Mouse (Mus musculus) hindbrain, postnatal 0 days (tissue): ENCODE data around the gene Ofd1. TPM values are rescaled to one million over a fixed set of nuclear protein-coding genes. Genes with fewer than 3 reads are reported as not detected.

Experiments used
- ATAC-seq: fragments of 200-750 bp; cut with Nextera tagmentation; 2 replicates; pipeline ENCODE4 v1.8.0; 2017; ENCODE audit warnings: mild to moderate bottlenecking, moderate TSS enrichment, moderate library complexity
- DNase-seq: peaks from one replicate; pipeline ENCODE4 v3.0.0-alpha.2; 2015; ENCODE audit warnings: low spot score
- H3K27ac ChIP-seq: fragments of 300-500 bp; sonication (generic); 2 replicates; pipeline ENCODE4 v1.5.1; 2014; ENCODE audit warnings: mild to moderate bottlenecking
- H3K27me3 ChIP-seq: fragments of 300-500 bp; sonication (generic); 2 replicates; pipeline ENCODE4 v1.6.1; 2014; ENCODE audit warnings: low read length, mixed read lengths; ENCODE audit not compliant: insufficient read depth
- H3K36me3 ChIP-seq: fragments of 300-500 bp; sonication (generic); 2 replicates; pipeline ENCODE4 v1.6.1; 2014; ENCODE audit warnings: low read length, mixed read lengths; ENCODE audit not compliant: insufficient read depth
- H3K4me1 ChIP-seq: fragments of 300-500 bp; sonication (generic); 2 replicates; pipeline ENCODE4 v1.6.1; 2014; ENCODE audit warnings: antibody characterized with exemption, low read length, mixed read lengths; ENCODE audit not compliant: insufficient read depth
- H3K4me2 ChIP-seq: fragments of 300-500 bp; sonication (generic); 2 replicates; pipeline ENCODE4 v1.6.1; 2014; ENCODE audit warnings: low read depth, mild to moderate bottlenecking, low read length, moderate library complexity, mixed read lengths
- H3K4me3 ChIP-seq: fragments of 300-500 bp; sonication (generic); 2 replicates; pipeline ENCODE4 v1.5.1; 2014; ENCODE audit warnings: low read length
- H3K9ac ChIP-seq: fragments of 300-500 bp; sonication (generic); replicated peaks from 2 replicates; pipeline ENCODE4 v1.6.1; 2014; ENCODE audit warnings: mild to moderate bottlenecking, low read length, moderate library complexity, mixed read lengths
- H3K9me3 ChIP-seq: fragments of 300-500 bp; sonication (generic); 2 replicates; pipeline ENCODE4 v1.6.1; 2016; ENCODE audit warnings: low read length, mixed read lengths
- CTCF ChIP-seq: IDR thresholded peaks from 2 replicates; pipeline ENCODE4 v1.5.1; 2016; ENCODE audit warnings: antibody characterized with exemption, control low read depth, low read depth
- WGBS: fragments of 180-500 bp; shearing (Covaris S2); extraction: QIAGEN DNeasy Blood & Tissue Kit; methylation state at CpG from one replicate; pipeline ENCODE4 v1.1.7; 2014; 5-methylcytosine and 5-hydroxymethylcytosine counted together
- polyA plus RNA-seq: library from polyadenylated mRNA; unstranded; fragments of >200 nt; fragmentation: Nextera tagmentation; extraction: Ambion mirVana; gene quantifications from 2 replicates; pipeline ENCODE4 v1.2.1, GENCODE M21; 2015
- total RNA-seq: library from RNA; depleted of rRNA; stranded (reverse); fragments of >200 nt; gene quantifications from 2 replicates; pipeline ENCODE4 v1.2.3, GENCODE M21; 2014

Ofd1 gene
- total and polyA plus RNA-seq, 2 experiments from 2014 or later = 4.3 to 7.1 TPM

GRCm38 (mm10) chrX:166455525-166455924, 15.0 kb upstream of the Ofd1 start:
- ATAC-seq (no peak), DNase-seq (no peak)
- Histone ChIP-seq H3K9me3 (no peaks in the 10 kb centered on the region), H3K4me1 (no peaks in the 10 kb centered on the region), H3K4me2 (no peak overlapping the region), H3K9ac (no peak overlapping the region), H3K4me3 (no peak overlapping the region), H3K27me3 (no peaks in the 10 kb centered on the region), H3K27ac (no peak overlapping the region), H3K36me3 (no peaks in the 10 kb centered on the region)
- TF ChIP-seq CTCF = no peak
- WGBS = 88% methylated on average over 1 of the region's 1 CpGs

- Histone ChIP-seq H3K4me3 (no peak overlapping the region), H3K9me3 (no peaks in the 10 kb centered on the region), H3K9ac (no peak overlapping the region), H3K27ac (no peak overlapping the region), H3K27me3 (no peaks in the 10 kb centered on the region), H3K4me2 (no peak overlapping the region), H3K4me1 (no peaks in the 10 kb centered on the region), H3K36me3 (no peaks in the 10 kb centered on the region)
- DNase-seq (no peak), ATAC-seq (no peak)
- no peak for TF ChIP-seq CTCF
- WGBS = 75% methylated on average over 3 of the region's 3 CpGs
Measured at GRCm38 (mm10) chrX:166454331-166454730, 13.8 kb upstream of the Ofd1 start.

- no peak for TF ChIP-seq CTCF
- DNase-seq (no peak), ATAC-seq (no peak)
- Histone ChIP-seq H3K4me2 (no peak overlapping the region), H3K4me1 (no peaks in the 10 kb centered on the region), H3K36me3 (no peaks in the 10 kb centered on the region), H3K9me3 (no peaks in the 10 kb centered on the region), H3K9ac (no peak overlapping the region), H3K27me3 (no peaks in the 10 kb centered on the region), H3K4me3 (no peak overlapping the region), H3K27ac (no peak overlapping the region)
- WGBS = 75% methylated on average over 6 of the region's 6 CpGs
Measured at GRCm38 (mm10) chrX:166453532-166453931, 13.0 kb upstream of the Ofd1 start.

- Histone ChIP-seq H3K4me3 (no peak overlapping the region), H3K4me1 (no peaks in the 10 kb centered on the region), H3K36me3 (no peaks in the 10 kb centered on the region), H3K9ac (no peak overlapping the region), H3K9me3 (no peaks in the 10 kb centered on the region), H3K4me2 (no peak overlapping the region), H3K27ac (no peak overlapping the region), H3K27me3 (no peaks in the 10 kb centered on the region)
- DNase-seq (no peak), ATAC-seq (no peak)
- 81% methylated on average over 3 of the region's 3 CpGs for WGBS
- no peak for TF ChIP-seq CTCF
Measured at GRCm38 (mm10) chrX:166444552-166444951, 4.0 kb upstream of the Ofd1 start.

- no peaks in the 10 kb centered on the region for H3K4me1 ChIP-seq
- no peaks in the 10 kb centered on the region for H3K27me3 ChIP-seq
Measured at GRCm38 (mm10) chrX:166440036-166440615, 378 bp downstream of the Ofd1 start, which contains the start of gene Trappc2. Gene Trappc2 (plus strand): TSS chrX:166440574.

GRCm38 (mm10) chrX:166434812-166435211, 5.7 kb downstream of the Ofd1 start:
- no peaks in the 10 kb centered on the region for H3K36me3 ChIP-seq
- H3K9me3 ChIP-seq = no peaks in the 10 kb centered on the region
- H3K4me3 ChIP-seq = no peak overlapping the region
- DNase-seq (no peak), ATAC-seq (no peak)
- WGBS = 81% methylated on average over 2 of the region's 2 CpGs
- H3K4me2 ChIP-seq = no peak overlapping the region
- no peak overlapping the region for H3K27ac ChIP-seq
- H3K27me3 ChIP-seq = no peaks in the 10 kb centered on the region
- no peak for TF ChIP-seq CTCF
- no peaks in the 10 kb centered on the region for H3K4me1 ChIP-seq
- H3K9ac ChIP-seq = no peak overlapping the region

More at GRCm38 (mm10) chrX:166440036-166440615, 378 bp downstream of the Ofd1 start, which contains the start of gene Trappc2:
- Histone ChIP-seq H3K4me2 (peak within 1 kb of the TSS; percentile 62), H3K4me3 (peak within 1 kb of the TSS; percentile 58), H3K9ac (peak within 1 kb of the TSS; percentile 75), H3K9me3 (no peaks in the 10 kb centered on the region), H3K27ac (peak within 1 kb of the TSS; percentile 90), H3K36me3 (no peaks in the 10 kb centered on the region)
- ATAC-seq (peak; percentile 86), DNase-seq (peak; percentile 39)
- no peak for TF ChIP-seq CTCF
- WGBS = 17% methylated on average over 32 of the region's 36 CpGs

GRCm38 (mm10) chrX:166416196-166416595, 24.3 kb downstream of the Ofd1 start:
- H3K36me3 ChIP-seq = no peaks in the 10 kb centered on the region
- H3K4me1 ChIP-seq = no peaks in the 10 kb centered on the region
- ATAC-seq (no peak), DNase-seq (peak; percentile 51)
- H3K4me3 ChIP-seq = no peak overlapping the region
- H3K9ac ChIP-seq = no peak overlapping the region
- peak; percentile 63 for TF ChIP-seq CTCF
- WGBS = 78% methylated on average over 5 of the region's 6 CpGs
- H3K4me2 ChIP-seq = no peak overlapping the region
- no peaks in the 10 kb centered on the region for H3K27me3 ChIP-seq
- H3K9me3 ChIP-seq = no peaks in the 10 kb centered on the region
- H3K27ac ChIP-seq = no peak overlapping the region
